Mouse (Mus musculus): ENCODE data around the gene Fam217a.
"Not testable (repeated sequence)": the region's sequence is repeated elsewhere in the genome, so short reads cannot be mapped to it uniquely, and the experiment has no call there.

Gene Fam217a
- long read RNA-seq, experiment 1: 0 reads
- long read RNA-seq, experiment 2: 0 reads

DNA sequence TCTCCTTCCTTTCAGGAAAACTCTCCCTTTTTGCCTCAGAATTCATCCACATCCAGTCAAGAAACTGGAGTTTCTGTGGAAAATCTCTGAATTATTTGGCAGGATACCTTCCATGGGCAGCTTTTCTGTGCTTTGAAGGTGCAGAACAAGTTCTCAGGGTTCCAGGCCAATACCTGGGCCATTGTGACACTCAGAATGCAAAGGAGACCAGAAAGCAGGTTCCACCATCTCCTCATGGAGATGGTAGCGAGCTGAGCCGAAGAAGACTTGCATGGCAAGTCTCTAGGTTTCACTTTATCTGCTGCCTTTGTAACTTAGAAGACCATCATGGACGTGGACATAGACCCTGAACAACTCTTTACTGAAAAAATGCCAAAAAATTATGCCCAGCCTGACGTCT, at the start of gene Fam217a, which contains the start of gene 4933417A18Rik:
Gene Fam217a (minus strand): TSS at position 101 of the 400 bp plus-strand sequence.
Gene 4933417A18Rik (plus strand): TSS at position 200 of the 400 bp plus-strand sequence.
- intact Hi-C loops (cut with DNase I): no loop called here

DNA sequence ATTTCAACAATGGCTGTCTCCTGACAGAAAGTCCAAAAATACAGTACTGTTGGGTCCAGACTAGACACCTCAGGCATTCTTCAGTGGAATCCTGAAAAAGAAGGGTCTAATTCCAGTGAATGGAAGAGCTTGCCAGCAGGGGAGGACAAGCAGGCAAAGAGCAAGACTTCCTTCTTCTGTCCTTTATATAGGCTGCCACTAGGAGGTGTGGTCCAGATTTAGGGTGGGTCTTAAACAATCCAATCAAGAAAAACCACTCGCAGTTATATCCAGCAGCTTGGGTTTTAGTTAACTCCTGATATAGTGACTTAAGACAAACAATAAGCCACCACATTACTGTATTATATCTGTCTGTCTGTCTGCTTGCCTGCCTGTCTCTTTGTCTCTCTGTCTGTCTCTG, 49.7 kb upstream of the Fam217a start:
- intact Hi-C loops (cut with DNase I): loop anchor here (10.0 kb wide), 1 partner anchor 329 kb away; no protein-coding TSS in a partner anchor

DNA sequence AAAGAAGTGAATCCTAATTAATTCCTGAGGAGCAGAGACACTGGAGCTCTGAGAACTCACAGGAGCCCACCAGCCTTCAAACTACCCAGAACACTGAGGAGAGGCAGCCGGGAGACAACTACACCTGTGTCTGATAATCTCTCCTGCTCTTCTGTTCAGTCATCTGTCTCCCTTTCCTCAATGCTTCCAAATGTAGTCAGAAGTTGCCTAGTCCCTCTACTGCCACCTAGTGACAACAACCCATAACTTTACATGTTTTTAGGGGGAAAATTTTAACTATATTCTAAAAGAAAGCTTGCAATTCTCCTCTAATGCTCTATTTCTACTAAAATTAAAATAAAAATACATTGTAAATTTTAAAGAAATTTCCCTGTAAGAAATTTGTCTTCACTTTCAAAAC, 49.0 kb upstream of the Fam217a start:
- intact Hi-C loops (cut with DNase I): loop anchor here (10.0 kb wide), 1 partner anchor 328 kb away; no protein-coding TSS in a partner anchor

DNA sequence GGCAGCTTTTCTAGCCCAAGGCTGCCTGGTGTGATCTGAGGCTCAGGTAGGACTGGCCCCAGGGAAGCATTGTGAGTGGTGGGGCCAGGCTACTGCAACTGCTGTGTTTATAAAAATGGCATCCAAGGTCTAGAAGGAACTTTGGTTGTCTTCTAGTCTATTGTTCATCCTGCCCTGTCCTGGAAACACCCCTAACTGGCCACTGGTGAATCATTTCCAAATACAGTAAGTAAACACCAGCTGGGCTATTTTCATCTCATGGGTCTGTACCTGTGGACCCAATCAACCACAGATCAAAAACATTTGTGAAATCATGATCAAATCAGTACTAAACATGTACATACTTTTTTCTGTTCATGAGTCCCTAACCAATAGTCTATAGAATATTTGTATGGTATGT, 48.3 kb upstream of the Fam217a start:
- intact Hi-C loops (cut with DNase I): loop anchor here (10.0 kb wide), 1 partner anchor 328 kb away; no protein-coding TSS in a partner anchor

DNA sequence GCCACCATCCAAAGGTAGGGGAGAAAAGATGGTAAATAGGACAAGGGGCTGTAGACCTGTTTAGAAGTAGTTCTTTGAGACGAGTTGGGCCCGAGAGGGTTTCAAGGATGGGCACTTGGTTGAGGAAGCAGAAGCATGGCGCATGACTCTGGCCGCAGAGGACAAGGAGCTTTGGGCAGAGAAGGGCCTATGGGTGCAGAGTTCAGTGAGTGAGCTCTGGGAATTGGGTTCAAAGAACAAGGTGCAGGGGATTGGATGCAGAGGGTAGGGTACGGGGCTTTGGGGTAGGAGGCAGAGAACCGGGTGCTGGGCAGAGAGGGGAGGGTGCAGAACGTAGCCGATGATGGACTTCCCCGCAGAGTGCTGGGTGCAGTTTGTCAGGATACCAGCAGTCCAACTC, 41.5 kb upstream of the Fam217a start:
- intact Hi-C loops (cut with DNase I): not testable (repeated sequence)

DNA sequence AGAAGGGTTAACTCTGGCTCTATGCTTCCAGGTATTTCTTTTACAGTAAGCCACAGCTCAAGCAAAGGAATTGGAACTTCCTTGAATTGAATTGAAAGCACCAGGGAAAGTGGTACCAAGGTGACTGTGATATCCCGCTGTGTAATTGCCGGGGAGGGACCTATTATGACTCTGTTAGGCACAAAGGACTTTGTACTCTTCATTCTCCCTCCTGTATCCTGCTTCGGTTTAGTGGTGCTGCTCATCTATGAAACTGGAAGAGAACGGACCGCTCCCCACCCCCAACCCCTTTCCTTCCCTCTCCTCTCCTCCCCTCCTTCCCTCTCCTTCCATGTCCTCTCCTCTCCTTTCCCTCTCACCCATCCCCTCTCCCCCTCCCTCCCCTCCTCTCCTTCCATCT, 40.8 kb upstream of the Fam217a start:
- intact Hi-C loops (cut with DNase I): no loop called here

DNA sequence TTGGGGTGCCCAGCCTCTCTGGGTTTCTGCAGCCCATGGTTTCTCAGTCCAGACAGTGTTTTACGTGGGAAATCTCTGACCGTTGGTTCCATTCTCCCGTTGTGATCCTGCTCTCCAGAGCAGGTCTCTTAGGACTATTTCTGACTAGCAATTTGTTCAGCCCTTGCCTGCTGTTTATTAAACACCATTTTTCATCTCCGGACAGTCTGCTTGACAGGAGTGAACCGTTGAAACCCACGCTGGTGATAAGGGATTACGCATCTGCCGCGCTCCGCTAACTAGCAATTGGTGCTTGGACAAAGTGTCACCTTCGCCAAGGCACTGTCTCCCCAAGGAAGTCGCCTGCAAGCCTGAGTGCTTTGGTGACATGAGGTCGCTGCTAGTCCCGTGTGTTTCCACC, 40.3 kb upstream of the Fam217a start:
- intact Hi-C loops (cut with DNase I): no loop called here

DNA sequence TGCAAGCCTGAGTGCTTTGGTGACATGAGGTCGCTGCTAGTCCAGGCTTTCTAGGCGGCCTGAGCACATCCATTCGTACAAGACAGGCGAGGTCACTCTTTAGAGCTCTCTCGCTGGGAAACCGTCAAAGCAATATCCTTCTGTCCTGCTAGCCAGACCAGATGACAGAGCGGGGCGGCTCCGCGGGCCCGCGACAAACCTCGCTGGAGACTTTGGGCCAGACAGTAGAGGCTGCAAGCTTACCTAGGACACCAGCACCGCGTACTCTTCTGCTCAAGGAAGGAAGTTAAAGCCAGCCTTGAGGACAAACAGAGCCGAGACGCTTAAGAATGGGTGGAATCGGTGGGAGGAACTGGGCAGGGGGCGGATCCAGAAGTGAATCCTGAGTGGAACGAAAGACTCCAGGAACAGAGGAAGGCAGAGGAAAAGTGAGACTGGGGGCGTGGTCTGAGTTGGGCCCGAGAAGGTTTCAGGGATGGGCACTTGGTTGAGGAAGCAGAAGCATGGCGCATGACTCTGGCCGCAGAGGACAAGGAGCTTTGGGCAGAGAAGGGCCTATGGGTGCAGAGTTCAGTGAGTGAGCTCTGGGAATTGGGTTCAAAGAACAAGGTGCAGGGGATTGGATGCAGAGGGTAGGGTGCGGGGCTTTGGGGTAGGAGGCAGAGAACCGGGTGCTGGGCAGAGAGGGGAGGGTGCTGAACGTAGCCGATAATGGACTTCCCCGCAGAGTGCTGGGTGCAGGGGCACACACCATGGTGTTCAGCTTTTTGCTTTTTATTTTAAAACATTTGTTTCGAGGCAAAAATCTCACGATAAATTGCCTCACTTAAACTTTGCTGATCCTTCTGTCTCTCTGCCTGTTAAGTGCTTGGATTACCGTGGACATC, 39.6 kb upstream of the Fam217a start, which contains the start of gene Eci3:
Gene Eci3 (minus strand): TSS at position 300 of the 887 bp plus-strand sequence.
- intact Hi-C loops (cut with DNase I): no loop called here

DNA sequence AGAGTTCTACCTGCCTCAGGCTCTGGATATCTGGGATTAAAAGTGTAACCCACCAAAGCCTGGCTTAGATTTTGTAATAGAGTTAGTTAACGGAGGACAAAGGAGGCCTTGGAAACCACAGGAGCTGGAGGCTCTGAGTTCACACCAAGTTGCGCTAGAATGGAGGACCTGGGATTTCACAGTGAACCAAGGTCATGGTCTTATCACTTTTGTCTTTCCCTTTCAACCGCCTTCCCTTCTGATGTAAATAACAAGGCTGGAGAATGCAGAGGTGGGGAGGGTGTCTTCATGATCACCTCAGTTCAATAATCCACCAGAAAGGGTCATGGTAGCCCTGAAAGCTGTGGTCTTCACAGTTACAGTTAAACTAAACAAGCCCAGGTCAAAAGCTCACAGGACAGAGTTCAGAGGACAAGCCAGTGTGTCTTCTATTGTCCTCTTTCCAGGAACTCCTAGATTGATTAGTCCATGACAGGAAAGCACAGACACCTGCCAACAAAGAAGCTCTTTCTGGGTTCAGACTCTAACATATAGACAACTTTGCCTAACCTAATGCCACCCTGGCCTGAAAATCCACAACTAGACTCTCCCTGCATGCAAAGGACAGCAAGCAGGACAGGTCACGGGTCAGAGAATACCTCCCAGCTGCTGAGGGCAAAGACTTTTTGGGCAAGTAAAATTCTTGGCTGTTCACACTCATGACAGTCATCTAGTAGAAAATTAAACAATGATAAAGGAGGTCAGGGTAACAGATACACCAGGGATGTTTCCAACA, 37.1 kb upstream of the Fam217a start:
- intact Hi-C loops (cut with DNase I): no loop called here

DNA sequence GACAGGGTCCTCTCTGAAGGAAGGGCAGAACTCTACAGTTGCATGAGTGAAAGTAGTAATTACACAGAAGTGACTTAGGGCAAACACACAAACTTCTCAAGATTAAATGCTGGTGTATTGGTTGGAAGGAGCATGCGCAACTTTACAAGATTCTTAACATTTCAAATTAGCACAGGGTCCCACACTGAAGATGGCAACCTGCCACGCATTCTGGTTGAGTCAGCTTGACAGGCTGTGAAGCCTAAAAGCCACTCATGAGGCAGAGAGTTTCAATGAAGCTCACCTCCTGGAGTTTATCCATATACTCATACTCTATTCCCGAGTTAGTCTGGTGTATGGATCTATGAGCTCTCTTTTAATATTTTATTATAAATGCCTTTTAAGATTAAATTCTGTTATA, 34.0 kb upstream of the Fam217a start:
- intact Hi-C loops (cut with DNase I): not testable (repeated sequence)

DNA sequence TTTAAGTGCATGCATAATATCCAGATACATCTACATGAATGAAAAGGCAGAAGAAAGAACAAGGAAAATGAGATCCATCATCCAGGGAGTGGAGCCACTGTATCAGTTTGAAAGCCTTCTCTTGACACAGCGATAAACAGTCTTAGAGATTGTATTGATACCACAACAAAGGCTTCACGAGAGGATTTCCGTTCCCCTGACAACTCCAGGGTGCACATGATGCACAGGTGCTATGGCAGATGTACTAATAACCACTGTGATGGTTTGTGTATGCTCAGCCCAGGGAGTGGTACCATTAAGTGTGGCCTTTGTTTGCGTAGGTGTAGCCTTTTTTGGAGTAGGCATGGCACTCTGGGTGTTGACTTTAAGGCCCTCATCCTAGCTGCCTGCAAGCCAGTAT, 32.8 kb upstream of the Fam217a start:
- intact Hi-C loops (cut with DNase I): no loop called here

DNA sequence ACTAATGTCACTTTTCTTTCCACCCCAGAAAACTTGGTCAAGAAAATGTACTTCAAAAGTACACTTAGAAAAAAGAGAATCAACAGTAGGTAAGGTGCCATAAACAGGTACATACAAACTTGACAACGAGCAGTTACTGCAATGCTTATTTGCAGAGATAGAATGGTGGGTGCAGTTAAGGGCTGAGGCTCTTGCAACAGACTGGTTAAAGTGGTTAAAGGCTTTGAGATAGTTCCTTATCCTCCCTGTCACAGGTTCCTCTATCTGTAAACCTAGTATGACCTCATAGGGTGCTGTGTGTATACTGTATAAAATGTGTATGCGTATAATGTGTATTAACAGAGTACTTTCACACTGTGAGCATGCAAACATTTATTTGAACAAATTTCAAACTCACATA, 27.3 kb upstream of the Fam217a start:
- intact Hi-C loops (cut with DNase I): not testable (repeated sequence)

DNA sequence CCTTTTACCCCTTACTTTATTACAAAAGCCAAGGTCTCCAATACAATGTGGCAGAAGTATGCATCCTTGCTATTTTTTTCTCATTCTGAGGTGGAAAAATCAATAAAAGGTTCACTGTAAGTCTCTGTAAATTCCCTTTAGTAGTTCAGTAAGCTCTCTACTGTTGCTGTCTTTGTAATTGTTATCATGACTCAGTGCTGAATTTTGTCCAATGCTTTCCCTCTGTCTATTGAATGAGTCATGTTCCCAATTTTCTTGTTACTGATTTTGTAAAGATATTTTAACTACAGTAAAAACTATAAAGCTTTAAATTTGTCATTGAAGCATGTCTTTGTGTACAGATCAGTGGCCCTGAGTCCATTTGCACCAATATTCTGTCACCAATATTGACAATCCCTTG, 18.3 kb upstream of the Fam217a start:
- intact Hi-C loops (cut with DNase I): no loop called here

DNA sequence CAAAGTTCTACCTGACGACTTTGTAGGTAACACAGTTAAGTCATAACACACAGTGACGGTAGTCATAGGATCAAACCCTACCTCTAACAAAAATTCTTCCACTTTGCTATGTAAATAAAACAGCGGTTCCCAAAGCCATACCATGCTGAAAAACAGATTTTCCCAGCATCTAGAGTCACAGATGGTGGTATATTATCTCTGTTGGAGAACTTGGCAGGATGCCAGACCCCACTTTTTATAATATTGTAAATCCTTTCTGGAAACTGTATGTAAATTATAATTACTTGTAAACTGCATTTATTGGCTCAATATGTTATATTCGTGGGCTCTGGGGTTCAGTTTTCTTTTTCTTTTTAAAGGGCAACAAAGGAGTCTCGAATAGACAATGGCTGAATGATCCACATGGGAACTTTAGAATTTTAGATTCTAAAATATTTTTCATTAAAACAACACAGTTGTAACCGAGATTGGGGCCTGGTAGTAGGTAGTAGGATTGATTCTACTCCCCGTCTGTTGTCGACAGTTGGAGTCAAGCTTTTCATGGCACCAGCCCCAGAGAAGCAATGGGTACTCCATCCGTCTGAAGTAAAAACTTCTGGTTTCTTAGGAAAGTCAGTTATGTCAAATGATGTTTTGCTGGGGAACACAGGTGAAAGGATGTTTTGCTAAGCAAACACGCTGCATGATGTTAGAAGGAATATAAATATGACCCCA, 11.0 kb upstream of the Fam217a start:
- intact Hi-C loops (cut with DNase I): no loop called here

DNA sequence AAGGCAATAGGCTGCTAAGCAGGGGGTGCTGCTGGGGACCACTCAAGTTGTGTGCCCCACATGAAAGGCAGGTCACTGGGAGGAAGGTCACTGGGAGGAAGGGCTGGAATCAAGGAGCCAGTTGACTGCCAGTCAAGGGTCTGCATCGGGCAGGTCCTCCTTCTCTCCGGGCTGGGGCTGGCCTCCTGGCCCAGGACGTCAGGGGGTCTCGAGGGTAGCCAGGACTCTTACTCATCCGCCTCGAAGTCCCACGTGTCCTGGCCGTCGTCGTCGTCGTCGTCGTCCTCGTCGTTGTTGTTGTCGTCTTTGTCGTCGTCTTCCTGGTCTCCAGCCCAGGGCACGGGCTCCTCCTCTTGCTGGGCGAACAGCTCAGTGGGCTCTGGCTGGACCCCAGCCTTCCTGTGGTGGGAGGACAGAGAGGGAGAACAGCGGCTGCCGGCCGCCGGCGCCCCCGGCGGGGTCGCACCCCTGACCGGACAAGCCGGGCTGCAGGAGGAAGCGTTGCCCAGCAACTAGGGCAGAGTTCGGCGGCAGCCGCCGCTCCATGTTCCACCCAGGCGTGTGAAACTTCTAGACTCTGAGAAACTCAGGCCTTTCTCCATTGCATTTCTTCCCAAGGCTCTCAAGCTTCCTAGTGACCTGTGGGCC, 7.5 kb downstream of the Fam217a start:
- intact Hi-C loops (cut with DNase I): no loop called here

DNA sequence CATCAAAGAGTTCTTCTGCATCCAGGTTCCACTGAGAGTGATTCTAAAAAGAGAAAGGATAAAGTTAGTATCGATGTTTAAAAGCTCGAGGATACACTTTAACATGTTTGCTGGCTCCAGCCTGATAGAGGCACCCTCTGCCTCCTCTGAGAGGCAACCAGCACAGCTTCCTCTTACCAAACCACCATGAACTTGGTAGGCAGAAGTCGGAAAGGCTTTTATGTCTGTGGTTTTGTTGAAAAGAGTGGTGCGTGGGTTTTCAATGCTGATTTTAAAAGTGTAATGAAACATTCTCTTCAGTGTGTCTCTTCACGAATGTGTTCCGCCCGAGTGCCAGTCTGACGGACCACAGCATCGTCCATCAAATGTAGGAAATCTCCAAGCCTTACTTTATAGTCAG, 9.5 kb downstream of the Fam217a start:
- intact Hi-C loops (cut with DNase I): no loop called here

DNA sequence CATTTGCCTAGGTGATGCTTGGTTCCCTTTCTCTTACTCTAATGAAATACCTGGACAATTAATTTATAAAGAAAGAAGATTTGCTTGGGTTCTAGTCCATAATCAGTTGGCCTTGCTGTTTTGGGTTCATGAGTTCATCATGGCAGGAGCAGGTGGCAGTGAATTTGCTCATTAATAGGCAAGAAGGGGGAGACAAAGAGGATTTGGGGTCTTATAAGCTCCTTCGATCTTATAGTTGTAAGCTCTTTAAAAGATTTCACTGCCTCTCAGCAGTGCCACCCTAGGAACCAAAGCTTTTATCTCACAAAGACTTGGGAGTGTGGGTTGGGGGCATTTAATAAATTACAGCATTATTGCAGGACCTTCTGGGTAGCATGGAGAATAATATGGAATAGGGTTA, 31.2 kb downstream of the Fam217a start:
- intact Hi-C loops (cut with DNase I): no loop called here

DNA sequence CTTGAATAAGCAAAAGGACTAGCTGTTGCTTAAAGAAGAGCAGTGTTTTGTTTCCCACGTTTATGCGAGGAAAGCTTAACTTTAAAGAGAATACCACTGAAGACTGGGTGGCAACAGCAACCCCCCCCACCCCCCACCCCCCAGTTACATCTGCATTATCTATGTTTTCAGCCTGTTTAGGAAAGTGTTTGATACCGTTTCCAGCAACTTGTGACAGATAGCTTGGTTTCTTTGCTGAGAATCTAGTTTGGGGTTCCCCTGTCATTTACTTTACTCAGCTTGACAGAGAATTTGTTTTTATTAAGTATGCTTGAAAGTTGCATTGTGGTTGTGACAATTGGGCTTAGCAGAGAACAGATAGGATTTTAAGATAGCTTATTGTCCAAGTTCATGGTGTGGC, 47.6 kb downstream of the Fam217a start:
- intact Hi-C loops (cut with DNase I): no loop called here

DNA sequence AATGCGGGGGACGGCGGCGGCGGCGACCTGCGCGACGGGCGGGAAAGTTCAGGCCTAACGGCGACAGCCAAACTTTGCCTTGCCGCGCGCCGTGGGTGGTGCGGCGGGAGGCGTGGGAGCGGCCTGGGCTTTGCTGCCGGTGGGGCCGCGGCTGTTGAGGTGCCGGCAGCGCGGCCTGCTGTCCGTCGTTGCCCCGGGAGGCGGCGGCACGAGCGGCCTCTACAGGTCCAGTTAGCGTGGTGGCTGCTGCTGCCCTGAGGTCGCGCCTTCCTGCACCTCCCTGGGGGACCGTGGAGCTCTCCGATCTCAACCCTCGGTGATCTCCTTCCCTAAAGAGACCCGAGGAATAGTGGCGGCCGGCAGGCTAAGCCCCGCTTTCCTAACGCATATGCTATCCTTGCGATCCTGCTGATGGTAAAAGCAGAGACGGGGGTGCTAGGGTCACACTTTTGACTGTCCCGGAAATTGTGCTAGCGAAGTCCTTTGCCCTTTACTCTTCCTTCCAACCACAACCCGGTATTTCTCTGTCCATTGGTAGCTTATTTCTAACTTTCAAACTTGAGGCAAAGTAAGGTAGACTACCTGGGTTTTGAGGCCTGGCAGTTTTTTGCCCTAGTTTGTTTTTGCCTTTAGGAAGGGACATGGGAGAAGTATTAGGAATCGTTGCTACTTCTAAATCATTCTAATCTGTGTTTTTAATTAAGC, 48.2 kb downstream of the Fam217a start:
- intact Hi-C loops (cut with DNase I): no loop called here

DNA sequence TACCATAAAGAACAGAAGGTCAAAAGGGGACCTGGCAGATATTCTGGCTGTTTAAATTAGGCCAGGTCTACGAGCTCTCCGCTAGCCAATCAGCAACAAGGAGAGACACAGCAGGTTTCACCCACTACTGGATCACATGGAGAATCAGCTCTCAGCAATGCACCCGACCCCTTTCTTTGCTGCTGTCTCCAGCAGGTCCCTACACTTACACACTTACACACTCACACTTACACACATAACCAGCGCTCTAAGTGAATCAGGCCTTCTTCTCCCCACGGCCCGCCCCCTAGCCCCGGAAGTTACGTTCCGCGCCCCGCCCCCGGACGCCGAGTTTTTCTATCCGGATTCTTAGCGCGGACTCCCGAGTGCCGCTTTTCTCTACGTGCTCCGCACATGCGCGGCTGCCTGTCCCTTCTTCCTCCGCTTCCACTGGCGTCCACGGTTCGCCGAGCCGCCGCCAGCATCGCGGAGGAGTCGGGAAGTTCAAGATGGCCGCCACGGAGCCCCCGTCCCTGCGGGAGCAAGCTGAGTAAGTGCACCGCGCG, 48.9 kb downstream of the Fam217a start, which contains the start of gene Prpf4b:
Gene Prpf4b (plus strand): TSS at position 137 of the 545 bp plus-strand sequence.
- intact Hi-C loops (cut with DNase I): no loop called here
